In genomic region chr17:25823452-25823851, GRCm38 (mm10) we compare ENCODE assay signal across 8 mouse cellular contexts. TPM values are rescaled to one million over a fixed set of nuclear protein-coding genes. Genes with fewer than 3 reads are reported as not detected.
DNase-seq lines count a peak whose midpoint lies in the region; ATAC-seq lines count a peak whose summit lies in the region.

Wdr24 (plus strand) TSS chr17:25823627.

- H3K27ac ChIP-seq in forebrain, embryonic 12.5 days: peak within 1 kb of the TSS; percentile 73; the same call in 1 of the 2 replicates
- H3K27ac ChIP-seq in hindbrain, embryonic 10.5 days: peak within 1 kb of the TSS; percentile 88
- no peak within 1 kb of the TSS; the same call in 1 of the 2 replicates for H3K27ac ChIP-seq in lung, embryonic 16.5 days (ENCODE audit: low read length)

- H3K36me3 ChIP-seq in forebrain, embryonic 12.5 days (replicated peaks): peaks cover 28% of the 10 kb centered on the region
- H3K36me3 ChIP-seq in hindbrain, embryonic 10.5 days: peaks cover 41% of the 10 kb centered on the region
- no peaks in the 10 kb centered on the region for H3K36me3 ChIP-seq in lung, embryonic 16.5 days (ENCODE audit: control insufficient read depth, insufficient read depth, low read length)

- H3K4me3 ChIP-seq in forebrain, embryonic 12.5 days (replicated peaks): peak within 1 kb of the TSS; percentile 61
- peak within 1 kb of the TSS; percentile 76 for H3K4me3 ChIP-seq in hindbrain, embryonic 10.5 days
- peak within 1 kb of the TSS; percentile 62 for H3K4me3 ChIP-seq in lung, embryonic 16.5 days (ENCODE audit: low read length)

- peak within 1 kb of the TSS; percentile 76 for H3K9ac ChIP-seq in forebrain, embryonic 12.5 days
- peak within 1 kb of the TSS; percentile 79 for H3K9ac ChIP-seq in lung, embryonic 16.5 days (ENCODE audit: low read length)

- no peaks in the 10 kb centered on the region for H3K9me3 ChIP-seq in forebrain, embryonic 12.5 days
- H3K9me3 ChIP-seq in hindbrain, embryonic 10.5 days: no peaks in the 10 kb centered on the region
- H3K9me3 ChIP-seq in lung, embryonic 16.5 days (ENCODE audit: control insufficient read depth, low read length): no peaks in the 10 kb centered on the region

- peaks cover 27% of the 10 kb centered on the region for H3K27me3 ChIP-seq in forebrain, embryonic 12.5 days
- peaks cover 28% of the 10 kb centered on the region for H3K27me3 ChIP-seq in hindbrain, embryonic 10.5 days (ENCODE audit: insufficient read depth, poor library complexity, severe bottlenecking)
- H3K27me3 ChIP-seq in lung, embryonic 16.5 days (ENCODE audit: control insufficient read depth, insufficient read depth, low read depth, low read length): peaks cover 21% of the 10 kb centered on the region

- WGBS in forebrain, embryonic 12.5 days: under 1% methylated on average over 18 of the region's 18 CpGs
- WGBS in hindbrain, embryonic 10.5 days: under 1% methylated on average over 18 of the region's 18 CpGs
- WGBS in lung, embryonic 16.5 days: under 1% methylated on average over 18 of the region's 18 CpGs

- peaks cover 55% of the 10 kb centered on the region for H3K4me1 ChIP-seq in forebrain, embryonic 12.5 days
- H3K4me1 ChIP-seq in hindbrain, embryonic 10.5 days (replicated peaks): peaks cover 66% of the 10 kb centered on the region
- H3K4me1 ChIP-seq in lung, embryonic 16.5 days (replicated peaks; ENCODE audit: control insufficient read depth, insufficient read depth, low read length): peaks cover 19% of the 10 kb centered on the region

- peak; percentile 92 for DNase-seq in MN1 (ENCODE audit: low spot score)
- DNase-seq in c-Kit-positive CD71-positive TER-119-positive erythroid progenitor cells, embryonic 14.5 days (ENCODE audit: low spot score): peak; percentile 85
- DNase-seq in hindbrain, embryonic 10.5 days (ENCODE audit: low spot score): peak; percentile 80
- peak; percentile 87 for DNase-seq in layer of hippocampus, adult 9-10 months (ENCODE audit: low spot score)
- DNase-seq in retina, embryonic 14.5 days (ENCODE audit: low spot score): peak; percentile 93
- peak; percentile 65 for DNase-seq in urinary bladder, postnatal 25 days (ENCODE audit: low spot score)

- peak; percentile 71; the same call in 1 of the 2 replicates for ATAC-seq in forebrain, embryonic 12.5 days (ENCODE audit: low FRiP score)
- ATAC-seq in lung, embryonic 16.5 days (ENCODE audit: low read depth): peak; percentile 74

- H3K4me2 ChIP-seq in forebrain, embryonic 12.5 days: peak within 1 kb of the TSS; percentile 95
- H3K4me2 ChIP-seq in lung, embryonic 16.5 days (ENCODE audit: low read depth, low read length): peak within 1 kb of the TSS; percentile 89

RNA-seq across cellular contexts. Expression of gene Wdr24, which starts in this region (rescaled TPM):
- 27.8 and 28.2 TPM in 2 replicates for polyA plus RNA-seq in forebrain, embryonic 12.5 days (2016; fragmentation: Nextera tagmentation; extraction: Ambion mirVana)
- 30.1 and 30.7 TPM in 2 replicates for polyA plus RNA-seq in hindbrain, embryonic 10.5 days (2016; fragmentation: Nextera tagmentation; extraction: Ambion mirVana)
- polyA plus RNA-seq in lung, embryonic 16.5 days (2015; fragmentation: Nextera tagmentation; extraction: Ambion mirVana): 28.5 and 28.9 TPM in 2 replicates
